Mouse (Mus musculus) neural tube, embryonic 10.5 days (tissue): ENCODE results near the gene Dhdh.
"Not testable (repeated sequence)": the region's sequence is repeated elsewhere in the genome, so short reads cannot be mapped to it uniquely, and the experiment has no call there.

ENCODE experiments used
- DNase-seq: peaks from one replicate; pipeline ENCODE4 v3.0.0-alpha.2; 2017; ENCODE audit warnings: low spot score; ENCODE audit errors: extremely low spot score

Gene Dhdh

DNA sequence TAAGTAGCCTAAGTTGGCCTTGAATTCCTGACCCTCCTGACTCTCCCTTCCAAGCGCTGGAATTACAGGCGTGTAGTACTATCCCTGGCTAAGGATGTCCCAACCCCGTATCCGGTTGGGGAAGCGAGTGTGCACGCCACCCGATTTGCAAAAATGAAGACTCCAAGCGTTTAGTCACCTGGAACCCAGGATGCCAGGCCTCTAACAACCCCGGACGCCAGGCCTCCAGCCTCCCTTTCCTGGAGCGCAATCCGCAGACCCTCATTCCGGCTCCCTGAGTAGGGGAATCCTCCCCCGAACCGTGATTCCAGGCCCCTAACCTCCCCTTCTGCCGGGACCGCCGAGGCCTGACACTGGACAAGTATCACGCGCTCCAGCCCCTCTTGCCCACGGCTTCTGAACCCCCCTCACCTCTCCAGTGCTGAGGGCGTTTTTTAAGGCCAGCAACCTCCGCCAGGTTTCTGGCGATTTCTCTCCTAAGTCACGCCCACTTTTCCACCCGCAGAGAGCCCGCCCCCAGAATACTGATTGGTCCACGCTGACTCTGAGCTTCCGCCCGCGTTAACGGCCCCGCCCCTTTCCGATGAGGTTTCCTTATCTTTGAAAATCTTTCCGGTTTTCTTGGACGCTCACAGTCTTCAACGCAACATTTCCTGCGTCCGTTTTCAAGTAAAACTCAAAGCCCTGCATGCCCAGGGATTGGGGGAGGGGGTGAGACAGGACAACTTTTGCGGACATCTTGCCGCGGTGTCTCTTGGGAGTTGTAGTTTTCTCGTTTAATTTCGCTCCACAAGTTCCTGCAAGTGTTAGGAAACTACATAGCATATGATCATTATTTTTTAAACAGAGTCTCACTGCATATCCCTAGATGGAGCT, 21.5 kb upstream of the Dhdh start, which contains the start of gene Nucb1:
Gene Nucb1 (minus strand): TSS at position 495 of the 876 bp plus-strand sequence.
- DNase-seq, result peak; percentile 92

DNA sequence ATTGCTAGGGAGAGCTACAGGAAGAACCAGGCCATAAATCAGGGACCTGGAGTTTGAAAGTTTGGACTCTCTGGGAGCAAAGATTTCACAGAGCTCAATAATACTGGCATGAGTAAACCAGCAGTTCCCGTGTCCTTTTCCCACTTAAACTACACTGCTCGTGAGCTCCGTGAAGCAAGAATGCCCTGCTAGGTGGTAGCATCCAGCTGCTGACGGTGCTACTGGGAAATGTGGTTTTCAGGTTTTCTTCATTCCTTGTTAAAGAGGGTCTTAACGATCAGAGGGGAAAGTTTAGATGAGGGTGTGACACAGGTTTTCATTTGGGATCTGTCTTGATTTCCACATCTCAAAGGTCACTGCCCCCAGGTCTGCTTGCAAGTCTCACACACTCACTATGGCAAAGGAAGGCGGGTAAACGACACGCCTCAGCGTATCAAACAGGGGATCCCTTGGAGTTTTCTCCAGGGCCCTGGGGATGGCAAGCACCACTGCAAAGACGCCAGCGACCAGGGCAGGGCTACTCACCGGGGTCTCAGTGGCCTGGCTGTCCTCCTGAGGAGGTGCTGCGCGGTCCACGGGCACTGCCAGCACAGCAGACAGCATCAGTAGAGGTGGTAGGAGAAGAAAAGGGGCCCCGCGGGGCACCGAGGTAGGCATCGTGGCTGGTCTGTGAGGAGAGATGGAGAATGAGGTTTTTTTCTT, 20.7 kb upstream of the Dhdh start:
- no peak for DNase-seq

DNA sequence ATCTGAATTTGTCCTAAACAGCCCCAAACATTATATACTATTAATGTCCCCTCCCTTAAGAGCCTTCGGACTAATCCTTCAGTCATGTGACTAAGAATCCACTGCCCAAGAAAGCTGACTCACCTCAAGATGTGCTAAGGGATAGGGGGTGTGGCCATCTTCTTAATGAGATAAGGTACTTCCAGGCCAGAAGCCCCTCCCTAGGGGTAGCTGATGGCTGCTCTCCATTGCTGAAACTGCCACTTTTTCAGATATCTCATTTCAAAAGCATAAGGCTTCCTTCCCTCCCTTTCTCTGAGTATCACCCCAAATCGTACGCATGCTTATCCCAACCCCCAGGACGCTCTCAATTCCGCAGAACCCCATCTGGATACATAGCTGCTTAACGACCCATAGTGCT, 20.0 kb upstream of the Dhdh start:
- DNase-seq, result no peak

DNA sequence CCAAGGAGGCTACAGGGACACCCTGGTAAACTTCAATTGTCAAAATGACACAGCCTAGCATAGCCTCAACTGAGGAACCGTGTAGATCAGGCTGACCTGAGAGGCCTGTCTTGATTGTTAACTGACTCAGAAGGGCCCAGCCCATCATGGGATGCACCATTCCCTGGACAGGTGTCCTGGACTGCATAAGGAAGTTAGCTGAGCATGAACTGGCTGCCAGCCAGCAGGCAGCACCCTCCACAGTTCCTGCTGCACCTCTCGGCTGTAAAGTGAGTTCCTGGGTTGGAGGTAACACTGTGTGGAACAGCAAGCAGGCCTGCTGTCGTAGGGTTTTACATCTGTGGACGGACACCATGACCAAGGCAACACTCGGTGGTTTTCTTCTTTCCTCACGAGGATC, 19.0 kb upstream of the Dhdh start:
- DNase-seq, result no peak

DNA sequence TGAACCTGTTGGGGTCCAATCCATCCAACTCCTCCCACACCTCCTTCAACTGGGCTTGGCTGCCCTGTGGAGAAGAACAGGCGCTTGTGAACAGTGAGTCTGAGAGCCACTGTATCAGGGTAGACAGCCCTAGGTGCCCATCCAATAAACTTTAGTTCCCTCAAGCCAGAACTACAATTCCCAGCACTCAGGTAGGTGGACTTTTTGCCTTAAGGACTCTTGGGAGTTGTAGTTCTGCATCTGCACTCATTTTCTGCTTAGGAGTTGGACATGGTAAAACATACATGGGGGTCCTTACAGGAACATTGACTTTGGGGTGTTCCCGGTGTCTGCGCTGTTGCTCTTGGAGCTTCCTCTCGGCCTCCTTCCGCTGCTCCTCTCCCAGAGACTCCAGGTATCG, 9.8 kb upstream of the Dhdh start:
- DNase-seq, result no peak

DNA sequence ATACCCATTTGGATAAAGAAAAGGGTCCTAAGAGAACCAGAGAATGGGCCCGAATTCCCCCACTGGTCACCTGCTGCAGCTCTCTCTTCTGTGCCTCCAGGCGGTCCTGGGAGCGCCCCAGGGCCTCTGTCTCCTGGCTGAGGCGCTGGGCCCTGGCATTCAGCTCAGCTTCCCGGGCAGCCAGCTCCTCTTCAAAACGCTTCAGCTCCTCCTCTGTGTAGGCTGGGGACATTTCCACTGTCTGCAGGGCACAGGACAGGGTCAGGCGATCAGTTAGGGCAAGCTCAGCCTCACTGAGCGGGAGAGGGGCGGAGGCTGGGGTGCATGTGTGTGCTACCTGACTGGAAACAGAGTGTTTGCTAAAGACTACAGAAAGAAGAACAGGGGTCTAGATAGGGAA, 5.9 kb upstream of the Dhdh start:
- no peak for DNase-seq

DNA sequence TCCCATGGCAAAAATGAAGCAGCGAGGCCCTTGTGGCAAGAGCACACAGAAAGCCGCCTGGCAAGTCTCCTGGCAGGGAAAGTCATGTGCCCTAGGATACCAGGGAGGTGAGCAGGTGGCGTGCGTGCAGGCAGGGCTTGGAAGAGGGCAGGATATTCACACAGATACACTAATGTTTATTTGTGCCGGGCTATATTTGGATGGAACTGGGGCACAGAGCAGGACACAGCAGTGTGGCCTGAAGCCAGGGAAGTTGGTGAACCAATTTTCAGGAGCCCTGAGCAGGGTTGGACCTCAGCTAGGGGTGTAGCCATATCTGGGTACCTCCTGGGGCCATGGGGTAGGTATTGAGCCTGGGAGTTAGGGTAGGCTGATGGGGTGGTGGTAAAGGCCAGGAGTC, 4.3 kb upstream of the Dhdh start:
- DNase-seq, result no peak

DNA sequence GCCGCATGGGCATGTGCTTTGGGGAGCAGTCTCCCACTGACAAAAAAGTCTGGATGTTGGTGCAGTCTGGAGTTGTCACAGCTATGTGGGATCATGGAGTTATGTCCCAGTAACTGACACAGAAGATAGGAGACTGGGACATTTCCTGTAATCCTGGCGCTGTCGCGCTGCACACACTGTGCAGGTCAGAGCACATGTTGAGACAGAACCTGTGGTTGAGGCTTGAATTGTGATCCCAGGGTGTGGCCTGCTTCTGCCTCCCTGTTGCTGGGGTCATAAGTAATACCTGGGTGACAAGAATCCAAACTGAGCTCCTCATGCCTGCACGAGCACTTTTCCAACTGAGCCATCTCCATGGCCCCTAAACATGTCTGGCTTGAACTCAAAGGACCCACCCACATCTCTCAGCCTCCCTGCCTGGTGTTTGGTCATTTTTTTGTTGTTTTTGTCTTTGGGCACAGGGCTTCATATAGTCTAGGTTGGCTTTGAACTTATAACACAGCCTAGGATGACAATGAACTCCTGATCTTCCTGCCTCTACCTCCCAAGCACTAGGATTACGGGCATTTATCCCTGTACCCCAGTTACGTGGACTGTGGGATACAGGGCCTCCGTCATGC, 3.7 kb upstream of the Dhdh start:
- no peak for DNase-seq

DNA sequence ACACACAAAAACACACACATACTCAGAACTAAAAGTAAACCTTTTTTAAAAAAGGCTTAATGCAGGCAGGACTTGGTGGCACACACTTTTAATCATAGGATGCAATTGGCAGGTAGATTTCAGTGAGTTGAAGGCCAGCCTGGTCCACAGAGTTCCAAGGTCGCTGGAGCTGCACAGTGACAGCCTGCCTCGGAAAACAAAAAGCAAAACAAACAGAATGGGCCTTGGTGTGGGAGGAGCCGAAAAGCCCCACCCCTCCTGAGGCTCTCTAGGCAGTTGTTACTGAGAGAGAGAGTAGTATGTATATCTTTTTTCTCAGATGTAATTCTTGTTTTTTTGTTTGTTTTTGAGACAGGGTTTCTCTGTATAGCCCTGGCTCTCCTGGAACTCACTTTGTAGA, 2.7 kb upstream of the Dhdh start:
- no peak for DNase-seq

DNA sequence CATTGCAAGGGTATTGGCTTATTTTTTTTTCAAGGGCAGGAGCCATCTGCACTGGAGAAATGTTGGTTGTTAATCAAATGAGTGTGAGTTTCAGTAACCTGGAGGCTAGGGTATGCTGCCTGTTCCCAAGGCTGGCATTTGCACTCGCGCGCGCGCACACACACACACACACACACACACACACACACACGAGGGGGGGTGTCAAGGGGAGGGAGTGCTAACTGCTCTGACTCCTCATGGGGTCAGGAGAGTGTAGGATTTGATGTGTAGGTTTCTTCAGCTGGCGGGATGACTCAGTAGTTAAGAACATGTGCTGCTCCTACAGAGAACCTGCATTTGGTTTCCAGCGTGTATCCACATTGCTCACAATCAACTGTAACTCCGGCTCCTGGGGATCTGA, 2.2 kb upstream of the Dhdh start:
- peak; percentile 51 for DNase-seq

DNA sequence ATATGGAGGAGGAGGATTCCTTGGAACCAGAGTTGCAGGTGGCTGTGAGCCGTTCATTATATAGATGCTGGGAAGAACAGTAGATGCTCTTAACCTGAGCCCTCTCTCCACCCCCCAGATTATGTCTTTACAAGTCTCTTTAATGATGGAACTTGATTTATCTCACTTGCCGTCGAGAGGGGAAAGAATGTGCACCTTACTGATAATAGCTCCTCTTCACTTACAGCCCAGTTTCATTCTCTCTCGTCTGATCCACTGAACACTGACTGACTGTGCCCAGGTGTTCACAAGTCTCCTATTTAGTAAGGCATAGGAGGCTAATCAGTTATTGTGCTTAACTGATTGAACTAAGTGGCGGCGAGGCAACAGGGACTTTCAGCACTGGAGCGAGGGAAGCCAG, 973 bp upstream of the Dhdh start:
- no peak for DNase-seq

DNA sequence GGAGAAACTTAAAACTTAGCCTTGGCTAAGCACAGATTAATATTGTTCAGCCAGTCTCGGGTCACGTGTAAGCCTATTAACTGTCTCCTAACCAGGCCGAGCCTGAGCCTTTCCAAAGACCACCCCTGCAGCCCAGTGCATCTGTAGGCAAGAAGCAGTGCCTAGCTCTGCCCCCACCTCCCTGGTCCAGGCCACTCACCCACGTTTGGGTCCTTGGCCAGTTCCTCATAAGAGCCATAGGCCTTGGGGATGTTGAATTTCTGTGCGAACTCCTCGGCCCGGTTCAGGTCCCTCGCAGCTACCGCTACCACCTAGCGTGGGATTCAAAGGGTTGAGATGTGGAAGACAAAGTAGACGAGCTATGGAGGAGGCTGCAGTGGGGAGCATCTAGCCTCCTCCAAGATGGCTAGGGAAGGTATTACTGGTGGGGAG, 728 bp downstream of the Dhdh start:
- peak; percentile 50 for DNase-seq

DNA sequence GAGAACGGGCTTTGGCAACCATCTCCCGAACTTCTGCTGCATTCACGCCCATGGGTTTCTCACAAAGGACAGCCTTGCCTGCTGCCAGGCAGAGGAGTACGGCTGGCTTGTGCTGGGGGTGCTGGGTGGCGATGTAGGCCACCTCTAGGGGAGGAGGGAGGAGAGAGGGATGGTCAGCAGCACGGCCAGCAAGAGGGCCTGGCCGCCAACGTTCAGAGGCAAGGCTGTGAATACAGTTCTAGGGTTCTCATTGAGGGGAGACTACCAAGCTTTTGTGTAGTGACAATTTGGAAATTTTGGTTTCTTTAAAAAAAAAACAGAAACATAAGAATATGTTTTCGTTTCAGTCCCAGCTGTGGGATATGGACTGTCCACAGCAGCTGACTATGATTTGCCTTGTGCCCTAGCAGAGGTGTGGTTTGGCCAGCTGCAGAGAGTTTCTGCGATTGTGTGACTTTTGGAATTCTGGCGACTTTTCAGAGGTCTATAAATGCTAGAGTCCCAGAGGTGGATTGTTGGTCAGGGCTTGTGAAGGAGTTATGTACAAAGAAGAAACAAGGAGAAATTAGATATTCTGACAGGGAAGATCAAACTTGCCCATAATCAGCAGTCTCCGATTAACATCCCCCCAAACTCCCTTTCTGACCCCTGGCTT, 1.7 kb downstream of the Dhdh start, which contains the start of gene Gm45808:
Gene Gm45808 (minus strand): TSS at position 51 of the 655 bp plus-strand sequence.
- no peak for DNase-seq

DNA sequence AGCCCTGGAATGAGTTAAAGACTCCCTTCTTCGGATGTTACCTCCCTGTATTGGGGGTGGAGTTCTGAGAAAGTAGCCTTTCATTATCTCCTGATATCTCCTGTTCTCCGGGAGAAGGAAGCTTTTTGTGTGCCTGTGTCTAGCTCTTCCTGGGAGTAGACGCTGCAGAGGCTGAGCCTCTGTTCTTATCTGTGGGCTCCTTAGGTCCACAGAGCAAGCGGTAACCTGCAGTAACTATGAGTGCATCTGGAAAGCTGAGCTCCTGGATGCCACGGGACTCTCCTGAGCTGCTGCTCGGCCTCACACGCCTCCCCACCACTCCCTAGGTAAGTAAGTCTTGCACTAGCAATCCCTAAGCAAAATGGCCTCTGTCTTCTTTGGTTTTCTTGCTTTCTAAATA, 2.4 kb downstream of the Dhdh start:
- no peak for DNase-seq

DNA sequence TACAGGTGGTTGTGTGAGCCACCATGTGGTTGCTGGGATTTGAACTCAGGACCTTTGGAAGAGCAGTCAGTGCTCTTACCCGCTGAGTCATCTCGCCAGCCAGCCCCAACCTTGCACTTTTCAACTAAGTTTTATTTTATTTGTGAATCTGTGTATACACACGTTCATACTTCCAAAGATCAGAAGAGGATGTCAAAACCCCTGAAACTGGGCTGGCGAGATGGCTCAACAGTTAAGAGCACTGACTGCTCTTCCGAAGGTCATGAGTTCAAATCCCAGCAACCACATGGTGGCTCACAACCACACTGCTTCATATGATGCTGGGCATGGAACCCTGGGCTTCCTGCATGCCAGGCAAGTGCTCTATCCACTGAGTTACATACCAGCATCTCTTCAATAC, 3.6 kb downstream of the Dhdh start:
- not testable (repeated sequence) for DNase-seq

DNA sequence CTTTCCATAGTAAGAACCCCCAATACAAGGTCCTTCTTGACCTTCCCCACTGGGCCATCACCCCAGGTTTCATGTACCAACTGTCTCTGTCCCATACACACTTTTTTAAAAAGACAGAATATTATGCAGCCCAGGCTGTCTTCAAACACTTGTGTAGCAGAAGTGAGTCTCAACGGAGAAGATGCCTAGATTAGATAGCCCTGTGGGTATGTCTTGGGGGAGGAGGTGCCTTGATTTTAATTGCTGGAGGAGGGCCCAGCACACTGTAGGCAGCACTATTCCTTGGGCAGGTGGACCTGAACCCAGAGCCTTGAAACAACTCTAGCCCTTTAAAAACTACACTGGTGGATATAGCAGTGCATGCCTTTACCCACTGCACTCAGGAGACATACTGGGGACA, 6.4 kb downstream of the Dhdh start:
- no peak for DNase-seq

DNA sequence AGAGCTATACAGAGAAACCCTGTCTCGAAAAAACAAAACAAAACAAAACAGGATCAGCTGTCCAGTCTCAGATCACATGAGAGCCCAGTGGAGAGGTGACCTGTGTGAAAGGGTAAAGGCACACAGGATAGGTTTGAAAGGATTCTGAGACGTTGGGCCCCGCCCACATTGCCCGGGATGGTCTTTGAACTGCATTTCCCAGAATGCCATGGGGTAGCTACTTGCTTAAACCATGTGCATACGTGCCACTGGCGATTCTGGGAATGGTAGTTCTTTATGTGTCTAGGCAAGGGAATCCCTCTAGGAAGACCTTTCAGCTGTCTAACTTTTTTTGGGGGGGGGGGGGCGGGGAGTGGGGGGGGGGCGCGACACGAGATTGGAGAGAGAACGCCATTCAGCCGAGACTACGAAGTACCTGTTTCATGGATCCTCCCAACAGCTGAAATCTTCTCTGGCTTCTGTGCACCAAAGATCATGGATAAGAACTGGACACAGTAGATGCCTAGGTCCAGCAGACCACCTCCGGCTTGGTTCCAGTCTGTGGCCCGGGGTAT, 7.2 kb downstream of the Dhdh start, which contains the start of gene Tulp2:
Gene Tulp2 (plus strand): TSS at position 504 of the 554 bp plus-strand sequence.
- peak; percentile 36 for DNase-seq

DNA sequence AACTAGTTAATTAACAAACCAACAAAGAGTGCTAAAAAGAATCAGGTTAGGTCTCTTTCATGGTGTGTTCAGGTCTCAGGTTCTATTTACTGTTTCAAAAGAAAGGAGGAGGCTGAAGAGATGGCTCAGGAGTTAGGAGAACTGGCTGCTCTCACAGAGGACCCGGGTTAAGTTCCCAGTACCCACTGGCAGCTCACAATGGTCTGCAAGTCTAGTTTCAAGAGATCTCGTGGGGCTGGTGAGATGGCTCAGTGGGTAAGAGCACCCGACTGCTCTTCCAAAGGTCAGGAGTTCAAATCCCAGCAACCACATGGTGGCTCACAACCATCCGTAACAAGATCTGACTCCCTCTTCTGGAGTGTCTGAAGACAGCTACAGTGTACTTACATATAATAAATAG, 8.3 kb downstream of the Dhdh start:
- DNase-seq, result not testable (repeated sequence)

DNA sequence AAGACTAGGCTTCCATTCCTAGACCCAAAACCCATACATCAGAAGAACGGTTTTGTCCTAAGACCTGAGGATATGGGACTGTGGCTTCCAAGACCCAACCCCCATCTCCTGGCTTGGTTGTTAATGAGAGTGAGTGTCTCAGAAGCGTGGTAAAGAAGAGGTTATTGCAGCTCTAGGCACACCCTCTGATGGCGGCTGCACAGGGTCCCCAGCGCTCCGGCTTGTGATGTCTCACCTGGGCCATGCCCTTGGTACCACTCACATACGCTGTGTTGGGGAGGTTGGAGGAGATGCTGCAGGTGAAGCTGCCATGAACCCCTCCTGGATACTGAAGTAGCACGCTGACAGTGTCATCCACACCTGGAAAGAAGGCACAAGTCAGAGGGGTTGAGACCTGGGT, 9.8 kb downstream of the Dhdh start:
- DNase-seq, result no peak

DNA sequence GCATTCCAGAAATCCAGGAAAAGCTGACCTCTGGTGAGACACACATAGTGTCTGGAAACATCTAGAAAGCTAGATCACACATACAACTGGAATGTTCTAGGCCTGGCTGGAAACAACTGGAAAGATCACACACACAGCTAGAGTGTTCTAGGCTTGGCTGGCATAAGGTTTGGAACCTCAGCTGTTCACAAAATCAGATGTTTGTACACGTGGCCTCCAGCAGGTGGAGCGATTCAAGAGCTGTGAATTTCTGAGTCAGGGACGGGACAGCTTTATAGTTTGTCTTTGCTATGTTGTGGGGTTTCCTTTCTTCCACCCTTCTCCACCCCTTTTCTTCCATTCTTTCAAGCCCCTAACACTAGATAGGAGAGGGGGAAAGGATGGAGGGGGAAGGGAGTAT, 11.6 kb downstream of the Dhdh start:
- peak; percentile 35 for DNase-seq

DNA sequence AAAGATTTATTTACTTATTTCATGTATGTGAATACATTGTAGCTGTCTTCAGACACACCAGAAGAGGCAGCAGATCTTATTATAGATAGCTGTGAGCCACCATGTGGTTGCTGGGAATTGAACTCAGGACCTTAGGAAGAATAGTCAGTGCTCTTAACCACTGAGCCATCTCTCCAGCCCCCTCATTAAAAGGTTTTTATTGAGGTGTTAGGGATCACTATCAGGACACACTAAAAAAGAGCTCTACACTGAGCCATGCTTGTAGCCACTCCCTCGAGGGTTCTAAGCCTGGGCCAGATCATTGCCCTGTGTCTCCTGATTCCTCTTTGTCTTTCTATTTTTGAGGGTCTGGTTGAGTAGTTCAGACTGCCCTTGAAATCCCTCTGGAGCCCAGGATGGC, 12.2 kb downstream of the Dhdh start:
- DNase-seq, result no peak
